Mouse (Mus musculus): Measurements from ENCODE around the gene Fbxl13. TPM values are rescaled to one million over a fixed set of nuclear protein-coding genes. Genes with fewer than 3 reads are reported as not detected.
"Not testable (repeated sequence)": the region's sequence is repeated elsewhere in the genome, so short reads cannot be mapped to it uniquely, and the experiment has no call there.

The Fbxl13 gene
- total and polyA plus RNA-seq, 3 experiments, result 0.14 to 0.30 (median 0.19) TPM

DNA sequence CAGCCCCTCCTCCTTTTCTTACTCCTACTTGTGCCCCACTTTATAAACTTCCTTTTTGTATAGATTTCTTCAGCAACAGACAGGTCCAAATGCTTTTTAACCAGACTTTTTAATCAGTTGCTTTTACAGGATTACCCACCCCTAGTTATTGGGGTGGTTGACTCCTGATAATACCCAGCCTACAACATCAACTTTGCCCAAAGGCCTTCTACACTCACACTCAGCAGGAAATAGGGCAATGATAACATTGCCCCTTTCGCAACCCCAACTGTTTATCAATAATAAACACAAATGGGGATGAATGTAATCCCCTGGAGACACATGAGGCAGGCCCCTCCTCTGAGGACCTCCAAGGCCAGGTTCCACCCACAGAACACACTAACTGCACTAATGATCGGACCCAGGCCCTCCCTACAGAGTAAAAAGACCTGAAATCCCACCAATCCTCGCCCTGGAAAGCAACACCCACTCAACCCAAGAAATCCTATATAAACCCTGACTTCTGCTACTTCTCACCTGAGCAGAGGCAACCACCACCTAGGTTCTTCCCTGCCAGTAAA, 28.9 kb downstream of the Fbxl13 start:
- in situ Hi-C loops (cut with MboI; ENCODE audit: low pct_ligation_motif_present, low pct_unique_long_range_greater_than_20kb, low sequenced_read_pairs), result no loop called here

DNA sequence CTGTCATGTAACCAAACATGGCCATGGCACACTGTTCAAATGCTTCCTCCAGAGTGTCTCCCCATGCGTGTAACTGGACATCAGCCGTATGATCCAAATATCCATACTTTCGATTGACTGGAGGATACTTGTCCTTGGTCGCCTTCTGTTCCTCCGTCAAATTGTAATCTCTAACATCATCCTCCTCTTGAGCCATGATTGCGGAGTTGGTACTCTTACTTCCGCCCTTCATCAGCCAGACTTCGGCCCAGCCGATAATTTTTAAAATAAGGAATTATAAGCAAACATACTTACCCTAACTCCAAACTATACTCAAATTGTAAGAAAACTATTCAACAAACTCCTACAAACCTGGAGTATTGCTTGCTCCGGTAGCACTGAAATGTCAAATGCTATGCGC, 31.1 kb downstream of the Fbxl13 start:
- H3K27me3 ChIP-seq (replicated peaks); H3K9ac ChIP-seq (ENCODE audit: insufficient read depth, low read depth); H3K4me3 ChIP-seq (replicated peaks in 1 of 3; ENCODE audit: low read depth in 2 of 3, low read length in 2 of 3, poor library complexity in 1 of 3); H3K4me2 ChIP-seq (ENCODE audit: insufficient read depth, low read depth, poor library complexity, severe bottlenecking); H3K9me3 ChIP-seq (replicated peaks; ENCODE audit: low read length); H3K79me2 ChIP-seq (replicated peaks; ENCODE audit: control insufficient read depth, extremely low read depth, insufficient read depth, poor library complexity, severe bottlenecking); H3K4me1 ChIP-seq (ENCODE audit: control insufficient read depth in 1 of 2, insufficient read depth in 2 of 2); H3K27ac ChIP-seq (ENCODE audit: insufficient read depth, low read depth); dilution Hi-C loops (cut with MboI; ENCODE audit: extremely low pct_ligation_motif_present, extremely low pct_unique_long_range_greater_than_20kb, low sequenced_read_pairs); in situ Hi-C loops (cut with MboI; ENCODE audit: low pct_ligation_motif_present, low pct_unique_long_range_greater_than_20kb, low sequenced_read_pairs); DNase-seq (ENCODE audit: extremely low read depth); H3K36me3 ChIP-seq (replicated peaks in 1 of 2; ENCODE audit: control insufficient read depth in 1 of 2, insufficient read depth in 1 of 2, low read length in 1 of 2): not testable (repeated sequence)

More for the DNA sequence above, 28.9 kb downstream of the Fbxl13 start:
- DNase-seq (ENCODE audit: extremely low read depth), result no peak
- no peaks in the 10 kb centered on the region for H3K79me2 ChIP-seq (replicated peaks; ENCODE audit: control insufficient read depth, extremely low read depth, insufficient read depth, poor library complexity, severe bottlenecking)
- no peak overlapping the region for H3K27ac ChIP-seq (ENCODE audit: insufficient read depth, low read depth)
- H3K27me3 ChIP-seq (replicated peaks), result no peaks in the 10 kb centered on the region
- H3K4me2 ChIP-seq (ENCODE audit: insufficient read depth, low read depth, poor library complexity, severe bottlenecking), result no peak overlapping the region
- no peaks in the 10 kb centered on the region for H3K9me3 ChIP-seq (replicated peaks; ENCODE audit: low read length)
- no peak overlapping the region for H3K4me3 ChIP-seq (replicated peaks in 1 of 3; ENCODE audit: low read depth in 2 of 3, low read length in 2 of 3, poor library complexity in 1 of 3)
- no peak overlapping the region for H3K9ac ChIP-seq (ENCODE audit: insufficient read depth, low read depth)
- H3K36me3 ChIP-seq (replicated peaks in 1 of 2; ENCODE audit: control insufficient read depth in 1 of 2, insufficient read depth in 1 of 2, low read length in 1 of 2), result no peaks in the 10 kb centered on the region
- no peaks in the 10 kb centered on the region for H3K4me1 ChIP-seq (ENCODE audit: control insufficient read depth in 1 of 2, insufficient read depth in 2 of 2)
- dilution Hi-C loops (cut with MboI; ENCODE audit: extremely low pct_ligation_motif_present, extremely low pct_unique_long_range_greater_than_20kb, low sequenced_read_pairs), result no loop called here
- TF ChIP-seq CHD1 (IDR thresholded peaks at IDR 0.05; ENCODE audit: low read depth, low read length) (no peak), E2F4 (IDR thresholded peaks at IDR 0.05; ENCODE audit: insufficient replicate concordance, low read depth, low read length) (no peak), MEF2A (IDR thresholded peaks at IDR 0.05; ENCODE audit: borderline replicate concordance, low read depth, low read length) (no peak), MXI1 (IDR thresholded peaks at IDR 0.05; ENCODE audit: low read depth, low read length) (no peak), RAD21 (IDR thresholded peaks at IDR 0.05; ENCODE audit: low read depth, low read length) (no peak), BHLHE40 (IDR thresholded peaks at IDR 0.05; ENCODE audit: low read depth, low read length) (no peak)

DNA sequence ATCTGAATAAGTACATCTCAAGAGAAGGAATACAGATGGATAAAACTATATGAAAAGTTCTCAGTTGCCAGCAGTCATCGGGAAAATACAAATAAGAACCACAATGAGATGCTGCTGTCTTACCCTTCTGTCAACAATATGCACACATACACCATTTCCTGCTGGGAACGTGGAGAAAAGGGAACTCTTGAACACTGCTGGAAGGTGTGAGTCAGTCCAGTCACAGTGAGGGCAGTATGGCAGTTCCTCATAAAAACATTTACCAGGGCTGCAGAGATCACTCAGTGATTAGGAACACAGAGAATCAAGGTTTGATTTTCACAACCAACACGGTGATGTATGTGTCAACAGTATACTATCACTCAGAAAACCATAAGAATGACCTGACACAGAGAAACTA, 34.4 kb downstream of the Fbxl13 start:
- TF ChIP-seq CHD1 (IDR thresholded peaks at IDR 0.05; ENCODE audit: low read depth, low read length), result no peak
- TF ChIP-seq ETS1 (conservative IDR thresholded peaks at IDR 0.05; ENCODE audit: low read depth, low read length), result no peak
- TF ChIP-seq MAFK (IDR thresholded peaks at IDR 0.05; ENCODE audit: insufficient replicate concordance, low read length), result no peak
- TF ChIP-seq HCFC1 (IDR thresholded peaks at IDR 0.05; ENCODE audit: low read depth, low read length), result no peak
- no peak for TF ChIP-seq MEF2A (IDR thresholded peaks at IDR 0.05; ENCODE audit: borderline replicate concordance, low read depth, low read length)
- no peak for TF ChIP-seq CTCF (conservative IDR thresholded peaks at IDR 0.05 in 1 of 2, IDR thresholded peaks at IDR 0.05 in 1 of 2; ENCODE audit: low read depth in 2 of 2, low read length in 2 of 2)
- TF ChIP-seq USF2 (conservative IDR thresholded peaks at IDR 0.05; ENCODE audit: low read depth, low read length), result no peak
- no peak for TF ChIP-seq SIN3A (IDR thresholded peaks at IDR 0.05; ENCODE audit: low read length)
- no peak for TF ChIP-seq RAD21 (IDR thresholded peaks at IDR 0.05; ENCODE audit: low read depth, low read length)
- no peak for TF ChIP-seq MYC (IDR thresholded peaks at IDR 0.05; ENCODE audit: low read depth, low read length)
- TF ChIP-seq E2F4 (IDR thresholded peaks at IDR 0.05; ENCODE audit: insufficient replicate concordance, low read depth, low read length), result no peak
- no peak for TF ChIP-seq IRF4 (IDR thresholded peaks at IDR 0.05; ENCODE audit: low read depth, low read length)
- no peaks in the 10 kb centered on the region for H3K9me3 ChIP-seq (replicated peaks; ENCODE audit: low read length)
- no peak for DNase-seq (ENCODE audit: extremely low read depth)
- no peak overlapping the region for H3K27ac ChIP-seq (ENCODE audit: insufficient read depth, low read depth)
- H3K4me3 ChIP-seq (replicated peaks in 1 of 3; ENCODE audit: low read depth in 2 of 3, low read length in 2 of 3, poor library complexity in 1 of 3), result no peak overlapping the region
- H3K9ac ChIP-seq (ENCODE audit: insufficient read depth, low read depth), result no peak overlapping the region
- no peaks in the 10 kb centered on the region for H3K36me3 ChIP-seq (replicated peaks in 1 of 2; ENCODE audit: control insufficient read depth in 1 of 2, insufficient read depth in 1 of 2, low read length in 1 of 2)
- H3K79me2 ChIP-seq (replicated peaks; ENCODE audit: control insufficient read depth, extremely low read depth, insufficient read depth, poor library complexity, severe bottlenecking), result no peaks in the 10 kb centered on the region
- H3K4me2 ChIP-seq (ENCODE audit: insufficient read depth, low read depth, poor library complexity, severe bottlenecking), result no peak overlapping the region
- H3K27me3 ChIP-seq (replicated peaks), result no peaks in the 10 kb centered on the region
- dilution Hi-C loops (cut with MboI; ENCODE audit: extremely low pct_ligation_motif_present, extremely low pct_unique_long_range_greater_than_20kb, low sequenced_read_pairs), result no loop called here
- no peaks in the 10 kb centered on the region for H3K4me1 ChIP-seq (ENCODE audit: control insufficient read depth in 1 of 2, insufficient read depth in 2 of 2)
- in situ Hi-C loops (cut with MboI; ENCODE audit: low pct_ligation_motif_present, low pct_unique_long_range_greater_than_20kb, low sequenced_read_pairs), result no loop called here

Data from CH12.LX (cell line).